Mouse (Mus musculus): Measurements from ENCODE around the gene Retsat. TPM values are rescaled to one million over a fixed set of nuclear protein-coding genes. Genes with fewer than 3 reads are reported as not detected.

The Retsat gene
- polyA plus RNA-seq, 2 experiments, result 5.3 to 11.1 TPM

- Histone ChIP-seq H3K4me3 (ENCODE audit: insufficient read depth in 1 of 2, low read depth in 2 of 2, low read length in 2 of 2) (no peak overlapping the region), H3K27ac (no peak overlapping the region), H3K36me3 (replicated peaks; ENCODE audit: control insufficient read depth, insufficient read depth, low read depth) (no peaks in the 10 kb centered on the region), H3K27me3 (ENCODE audit: control insufficient read depth, insufficient read depth, low read length) (no peaks in the 10 kb centered on the region), H3K9ac (replicated peaks) (no peak overlapping the region), H3K4me1 (replicated peaks; ENCODE audit: control insufficient read depth in 2 of 2, insufficient read depth in 2 of 2, low read length in 1 of 2) (peaks cover 5 to 18% of the 10 kb centered on the region in 2 experiments), H3K9me3 (ENCODE audit: control insufficient read depth, low read length) (no peaks in the 10 kb centered on the region), H3K4me2 (ENCODE audit: low read depth) (no peak overlapping the region; the same call in 1 of the 2 replicates)
- no peak for ATAC-seq (ENCODE audit: insufficient read depth)
- no peak for TF ChIP-seq CTCF (IDR thresholded peaks at IDR 0.05; ENCODE audit: low read depth)
- TF ChIP-seq EP300 (IDR thresholded peaks at IDR 0.05; ENCODE audit: low read depth), result no peak
- WGBS (ENCODE audit: insufficient replicate concordance), result 21% methylated on average over 5 of the region's 5 CpGs
- DNase-seq (ENCODE audit: low read depth in 3 of 3, low spot score in 3 of 3), result no peak
These were observed 22.6 kb downstream of the Retsat start for GRCm38 (mm10) chr6:72620920-72621319.

- WGBS (ENCODE audit: insufficient replicate concordance), result 55% methylated on average over 3 of the region's 3 CpGs
- DNase-seq (ENCODE audit: low read depth in 3 of 3, low spot score in 3 of 3), result no peak
- H3K4me1 ChIP-seq (replicated peaks; ENCODE audit: control insufficient read depth in 2 of 2, insufficient read depth in 2 of 2, low read length in 1 of 2), result peaks cover 0 to 13% of the 10 kb centered on the region in 2 experiments; a peak in 2 of 4 replicates
- no peak overlapping the region for H3K9ac ChIP-seq (replicated peaks)
- no peak for ATAC-seq (ENCODE audit: insufficient read depth)
- no peaks in the 10 kb centered on the region for H3K9me3 ChIP-seq (ENCODE audit: control insufficient read depth, low read length)
- no peak overlapping the region for H3K4me2 ChIP-seq (ENCODE audit: low read depth)
- H3K27ac ChIP-seq, result no peak overlapping the region
- H3K27me3 ChIP-seq (ENCODE audit: control insufficient read depth, insufficient read depth, low read length), result no peaks in the 10 kb centered on the region
- H3K36me3 ChIP-seq (replicated peaks; ENCODE audit: control insufficient read depth, insufficient read depth, low read depth), result no peaks in the 10 kb centered on the region
- TF ChIP-seq EP300 (IDR thresholded peaks at IDR 0.05; ENCODE audit: low read depth) (no peak), CTCF (IDR thresholded peaks at IDR 0.05; ENCODE audit: low read depth) (no peak)
- H3K4me3 ChIP-seq (ENCODE audit: insufficient read depth in 1 of 2, low read depth in 2 of 2, low read length in 2 of 2), result no peak overlapping the region
These were observed 24.6 kb downstream of the Retsat start for GRCm38 (mm10) chr6:72622917-72623316.

GRCm38 (mm10) chr6:72623661-72624402 lies 25.6 kb downstream of the Retsat start:
- H3K9me3 ChIP-seq (ENCODE audit: control insufficient read depth, low read length), result no peaks in the 10 kb centered on the region
- 61% methylated on average over 8 of the region's 8 CpGs for WGBS (ENCODE audit: insufficient replicate concordance)
- H3K4me3 ChIP-seq (ENCODE audit: insufficient read depth in 1 of 2, low read depth in 2 of 2, low read length in 2 of 2), result no peak overlapping the region
- DNase-seq (ENCODE audit: low read depth in 3 of 3, low spot score in 3 of 3), result no peak
- H3K36me3 ChIP-seq (replicated peaks; ENCODE audit: control insufficient read depth, insufficient read depth, low read depth), result no peaks in the 10 kb centered on the region
- no peak overlapping the region for H3K9ac ChIP-seq (replicated peaks)
- TF ChIP-seq EP300 (IDR thresholded peaks at IDR 0.05; ENCODE audit: low read depth), result no peak
- no peak for TF ChIP-seq CTCF (IDR thresholded peaks at IDR 0.05; ENCODE audit: low read depth)
- no peak overlapping the region for H3K4me2 ChIP-seq (ENCODE audit: low read depth)
- H3K27me3 ChIP-seq (ENCODE audit: control insufficient read depth, insufficient read depth, low read length), result no peaks in the 10 kb centered on the region
- H3K27ac ChIP-seq, result no peak overlapping the region
- no peak for ATAC-seq (ENCODE audit: insufficient read depth)
- peaks cover 0 to 13% of the 10 kb centered on the region in 2 experiments; a peak in 2 of 4 replicates for H3K4me1 ChIP-seq (replicated peaks; ENCODE audit: control insufficient read depth in 2 of 2, insufficient read depth in 2 of 2, low read length in 1 of 2)

- H3K4me3 ChIP-seq (ENCODE audit: insufficient read depth in 1 of 2, low read depth in 2 of 2, low read length in 2 of 2), result no peak overlapping the region
- H3K4me2 ChIP-seq (ENCODE audit: low read depth), result no peak overlapping the region
- no peaks in the 10 kb centered on the region for H3K9me3 ChIP-seq (ENCODE audit: control insufficient read depth, low read length)
- WGBS (ENCODE audit: insufficient replicate concordance), result 68% methylated on average over 7 of the region's 7 CpGs
- H3K4me1 ChIP-seq (replicated peaks; ENCODE audit: control insufficient read depth in 2 of 2, insufficient read depth in 2 of 2, low read length in 1 of 2), result no peaks in the 10 kb centered on the region; a peak in 1 of 4 replicates
- no peaks in the 10 kb centered on the region for H3K27me3 ChIP-seq (ENCODE audit: control insufficient read depth, insufficient read depth, low read length)
- H3K36me3 ChIP-seq (replicated peaks; ENCODE audit: control insufficient read depth, insufficient read depth, low read depth), result no peaks in the 10 kb centered on the region
- H3K9ac ChIP-seq (replicated peaks), result no peak overlapping the region
- H3K27ac ChIP-seq, result no peak overlapping the region
- no peak for TF ChIP-seq EP300 (IDR thresholded peaks at IDR 0.05; ENCODE audit: low read depth)
- no peak for TF ChIP-seq CTCF (IDR thresholded peaks at IDR 0.05; ENCODE audit: low read depth)
- DNase-seq (ENCODE audit: low read depth in 3 of 3, low spot score in 3 of 3), result no peak
- ATAC-seq (ENCODE audit: insufficient read depth), result no peak
These were observed 28.1 kb downstream of the Retsat start for GRCm38 (mm10) chr6:72626391-72626790.

GRCm38 (mm10) chr6:72627276-72627675 lies 29.0 kb downstream of the Retsat start:
- 75% methylated on average over 16 of the region's 16 CpGs for WGBS (ENCODE audit: insufficient replicate concordance)
- Histone ChIP-seq H3K36me3 (replicated peaks; ENCODE audit: control insufficient read depth, insufficient read depth, low read depth) (no peaks in the 10 kb centered on the region), H3K4me3 (ENCODE audit: insufficient read depth in 1 of 2, low read depth in 2 of 2, low read length in 2 of 2) (no peak overlapping the region), H3K4me1 (replicated peaks; ENCODE audit: control insufficient read depth in 2 of 2, insufficient read depth in 2 of 2, low read length in 1 of 2) (no peaks in the 10 kb centered on the region), H3K9ac (replicated peaks) (no peak overlapping the region), H3K4me2 (ENCODE audit: low read depth) (no peak overlapping the region), H3K9me3 (ENCODE audit: control insufficient read depth, low read length) (no peaks in the 10 kb centered on the region), H3K27ac (no peak overlapping the region), H3K27me3 (ENCODE audit: control insufficient read depth, insufficient read depth, low read length) (no peaks in the 10 kb centered on the region)
- DNase-seq (ENCODE audit: low read depth in 3 of 3, low spot score in 3 of 3) (no peak), ATAC-seq (ENCODE audit: insufficient read depth) (no peak)
- TF ChIP-seq CTCF (IDR thresholded peaks at IDR 0.05; ENCODE audit: low read depth) (no peak), EP300 (IDR thresholded peaks at IDR 0.05; ENCODE audit: low read depth) (no peak)

Data from liver, embryonic 14.5 days (tissue).